Mouse (Mus musculus) heart, postnatal 0 days (tissue): ENCODE measurements around the gene Polg2. TPM values are rescaled to one million over a fixed set of nuclear protein-coding genes. Genes with fewer than 3 reads are reported as not detected.
"Not testable (repeated sequence)": the region's sequence is repeated elsewhere in the genome, so short reads cannot be mapped to it uniquely, and the experiment has no call there.

Experiments used
- ATAC-seq: fragments of 200-750 bp; cut with Nextera tagmentation; 2 replicates; pipeline ENCODE4 v1.8.0; 2017; ENCODE audit warnings: low read depth, moderate number of reproducible peaks, moderate library complexity; ENCODE audit not compliant: insufficient read depth
- DNase-seq: peaks from one replicate; pipeline ENCODE4 v3.0.0-alpha.2; 2016; ENCODE audit warnings: low spot score
- H3K27ac ChIP-seq: fragments of 300-500 bp; sonication (generic); 2 replicates; pipeline ENCODE4 v1.5.1; 2014; ENCODE audit warnings: low read depth, mild to moderate bottlenecking
- H3K27me3 ChIP-seq: fragments of 300-500 bp; sonication (generic); 2 replicates; pipeline ENCODE4 v1.6.1; 2014; ENCODE audit warnings: low read length, mixed read lengths; ENCODE audit not compliant: control insufficient read depth, insufficient read depth
- H3K36me3 ChIP-seq: fragments of 300-500 bp; sonication (generic); replicated peaks from 2 replicates; pipeline ENCODE4 v1.6.1; 2014; ENCODE audit warnings: low read length, mixed read lengths; ENCODE audit not compliant: control insufficient read depth, insufficient read depth
- H3K4me1 ChIP-seq: fragments of 300-500 bp; sonication (generic); 2 replicates; pipeline ENCODE4 v1.6.1; 2014; ENCODE audit warnings: antibody characterized with exemption; ENCODE audit not compliant: control insufficient read depth, insufficient read depth
- H3K4me2 ChIP-seq: fragments of 300-500 bp; sonication (generic); 2 replicates; pipeline ENCODE4 v1.6.1; 2014; ENCODE audit warnings: low read depth, mild to moderate bottlenecking, low read length, moderate library complexity
- H3K4me3 ChIP-seq: fragments of 300-500 bp; sonication (generic); 2 replicates; pipeline ENCODE4 v1.5.1; 2014; ENCODE audit warnings: low read depth, low read length
- H3K9ac ChIP-seq: fragments of 300-500 bp; sonication (generic); replicated peaks from 2 replicates; pipeline ENCODE4 v1.6.1; 2014; ENCODE audit warnings: low read depth, low read length, mixed read lengths
- H3K9me3 ChIP-seq: fragments of 300-500 bp; sonication (generic); replicated peaks from 2 replicates; pipeline ENCODE4 v1.6.1; 2016; ENCODE audit warnings: low read length; ENCODE audit not compliant: control insufficient read depth
- CTCF ChIP-seq: IDR thresholded peaks from 2 replicates; pipeline ENCODE4 v1.5.1; 2016; ENCODE audit warnings: antibody characterized with exemption, control low read depth, low read depth
- EP300 ChIP-seq: IDR thresholded peaks from 2 replicates; pipeline ENCODE4 v1.6.1; 2016; ENCODE audit warnings: antibody characterized with exemption, low read depth
- WGBS: fragments of 180-500 bp; shearing (Covaris S2); extraction: QIAGEN DNeasy Blood & Tissue Kit; methylation state at CpG from one replicate; pipeline ENCODE4 v1.1.7; 2014; 5-methylcytosine and 5-hydroxymethylcytosine counted together
- polyA plus RNA-seq: library from polyadenylated mRNA; unstranded; fragments of >200 nt; fragmentation: Nextera tagmentation; extraction: Ambion mirVana; gene quantifications from 2 replicates; pipeline ENCODE4 v1.2.1, GENCODE M21; 2015
- total RNA-seq: library from RNA; depleted of rRNA; stranded (reverse); fragments of >200 nt; gene quantifications from 2 replicates; pipeline ENCODE4 v1.2.3, GENCODE M21; 2014; ENCODE audit warnings: low replicate concordance

Polg2 gene
- total and polyA plus RNA-seq, 2 experiments from 2014 or later, result 1.1 to 7.2 TPM

DNA sequence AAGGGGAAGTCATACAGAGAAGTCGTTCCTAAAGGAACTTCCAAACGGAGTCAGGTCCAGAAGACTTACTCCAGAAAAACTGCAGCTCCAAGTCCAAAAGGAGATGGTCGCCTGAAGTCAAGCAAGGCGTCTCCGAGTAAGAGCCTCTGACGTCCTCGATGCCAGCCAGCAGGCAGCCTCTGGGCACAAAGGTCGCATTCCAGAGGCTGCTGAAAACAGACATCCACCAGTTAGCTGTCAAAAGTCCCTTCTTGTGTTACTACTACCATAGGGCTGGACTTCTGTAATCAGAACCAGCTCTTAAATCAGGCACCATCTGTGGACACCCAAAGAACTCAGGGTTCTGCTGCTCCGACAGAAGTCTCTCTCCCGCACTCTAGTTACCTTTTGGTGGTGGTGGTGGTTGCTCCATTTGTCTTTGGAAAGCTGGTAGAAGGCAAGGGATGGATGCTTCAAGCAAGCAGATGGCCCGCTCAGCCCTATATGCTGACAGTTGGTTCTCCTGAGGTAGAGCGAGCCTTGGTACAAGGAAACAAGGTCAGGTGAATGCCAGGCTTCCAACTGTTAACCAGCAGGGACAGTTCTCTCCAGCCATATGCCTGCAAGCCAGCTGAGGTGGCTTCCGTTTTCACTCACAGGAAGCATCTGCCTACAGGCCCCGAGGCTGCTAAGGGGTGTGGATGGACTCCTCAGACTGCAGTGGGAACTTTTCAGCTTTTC is 35.4 kb upstream of the Polg2 start:
- no peak overlapping the region for H3K4me2 ChIP-seq
- H3K27ac ChIP-seq, result no peak overlapping the region
- H3K27me3 ChIP-seq, result no peaks in the 10 kb centered on the region
- DNase-seq (no peak), ATAC-seq (no peak)
- H3K4me1 ChIP-seq, result peaks cover 9% of the 10 kb centered on the region; the same call in 1 of the 2 replicates
- H3K9me3 ChIP-seq, result no peaks in the 10 kb centered on the region
- peaks cover 91% of the 10 kb centered on the region for H3K36me3 ChIP-seq
- H3K9ac ChIP-seq, result no peak overlapping the region
- TF ChIP-seq CTCF (no peak), EP300 (no peak)
- H3K4me3 ChIP-seq, result no peak overlapping the region
- WGBS, result 69% methylated on average over 14 of the region's 14 CpGs

DNA sequence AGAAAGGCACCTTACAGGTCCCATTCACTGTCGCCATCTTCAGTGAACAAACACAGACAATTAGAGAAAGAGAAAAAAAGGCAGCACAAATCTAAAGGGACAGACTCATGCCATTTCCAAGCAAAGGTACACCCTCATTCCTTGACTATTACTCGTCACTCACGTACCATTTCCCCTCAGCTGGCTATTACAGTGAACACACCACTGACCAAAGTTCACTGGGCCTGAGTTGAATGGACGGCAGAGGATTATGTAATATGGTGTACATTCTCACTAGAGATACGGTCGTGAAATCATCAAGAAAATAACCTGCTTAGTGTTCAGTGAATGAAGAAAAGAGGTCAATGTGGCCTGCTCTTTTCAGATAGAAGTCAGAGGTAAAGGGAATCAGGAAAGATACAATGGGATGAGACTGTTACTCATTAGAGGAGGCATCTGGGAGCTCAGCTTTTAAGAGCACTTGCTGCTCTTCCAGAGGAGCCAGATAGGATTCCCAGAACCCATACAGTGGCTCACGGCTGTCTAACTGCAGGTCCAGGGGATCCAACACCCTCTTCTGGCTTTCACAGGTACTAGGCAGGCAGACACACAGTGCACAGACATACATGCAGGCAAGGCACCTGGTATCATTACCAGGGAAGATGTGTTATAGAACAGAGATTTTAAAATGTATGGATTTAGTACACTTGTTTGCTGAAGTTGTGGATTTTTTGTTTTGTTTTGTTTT is 33.2 kb upstream of the Polg2 start:
- H3K27me3 ChIP-seq, result no peaks in the 10 kb centered on the region
- no peaks in the 10 kb centered on the region for H3K4me1 ChIP-seq
- H3K36me3 ChIP-seq, result peaks cover 94% of the 10 kb centered on the region
- no peak overlapping the region for H3K4me2 ChIP-seq
- H3K27ac ChIP-seq, result no peak overlapping the region
- WGBS, result 86% methylated on average over 7 of the region's 7 CpGs
- no peak for DNase-seq
- H3K4me3 ChIP-seq, result no peak overlapping the region
- H3K9me3 ChIP-seq, result no peaks in the 10 kb centered on the region
- no peak for TF ChIP-seq CTCF
- no peak for TF ChIP-seq EP300
- no peak for ATAC-seq
- H3K9ac ChIP-seq, result no peak overlapping the region

DNA sequence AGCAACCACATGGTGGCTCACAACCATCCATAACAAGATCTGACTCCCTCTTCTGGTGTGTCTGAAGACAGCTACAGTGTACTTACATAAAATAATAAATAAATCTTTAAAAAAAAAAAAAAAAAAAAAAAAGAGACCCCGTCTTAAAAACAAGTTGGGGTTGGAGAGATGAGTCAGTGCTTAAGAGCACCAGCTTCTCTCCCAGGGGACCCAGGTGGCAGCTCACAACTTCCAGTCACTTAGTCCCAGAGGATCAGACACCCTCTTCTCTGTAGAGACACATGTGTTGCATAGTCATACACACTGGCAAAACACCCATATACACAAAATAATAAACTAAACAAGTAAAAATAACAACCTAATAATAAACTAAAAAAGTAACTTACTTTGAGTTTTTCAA is 28.1 kb upstream of the Polg2 start:
- H3K4me1 ChIP-seq, DNase-seq, H3K9ac ChIP-seq, H3K9me3 ChIP-seq, H3K27ac ChIP-seq, H3K4me2 ChIP-seq, H3K27me3 ChIP-seq, ATAC-seq, H3K4me3 ChIP-seq: not testable (repeated sequence)
- H3K36me3 ChIP-seq, result peaks cover 75% of the 10 kb centered on the region
- WGBS, result 76% methylated on average over 1 of the region's 1 CpGs

DNA sequence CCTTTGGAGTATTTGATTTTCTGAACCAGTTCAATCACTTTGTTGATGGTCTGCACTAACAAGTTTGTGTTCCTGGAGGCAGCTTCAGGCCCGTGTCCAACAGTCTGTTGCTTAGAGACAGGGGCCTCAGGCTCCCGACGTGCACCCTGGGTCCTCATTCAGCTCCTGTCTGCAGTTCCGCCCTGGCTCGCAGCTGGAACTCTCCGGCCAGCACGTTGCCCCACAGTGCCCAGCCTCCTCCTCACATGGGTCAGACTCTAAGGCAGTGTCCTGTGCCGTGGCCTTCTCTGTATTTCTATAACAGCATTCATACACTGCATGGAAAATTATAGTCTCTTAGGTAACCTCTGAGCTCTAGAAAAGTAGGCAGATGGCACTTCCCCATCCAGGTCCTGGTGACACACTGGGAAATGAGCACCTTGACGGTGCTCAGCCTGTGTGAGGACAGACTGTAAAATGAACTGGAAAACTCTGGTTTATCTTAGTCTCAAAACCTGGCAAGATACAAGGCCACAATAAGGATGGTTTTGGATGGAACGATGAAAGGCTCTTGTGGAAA is 22.8 kb upstream of the Polg2 start:
- Histone ChIP-seq H3K4me1 (no peaks in the 10 kb centered on the region), H3K4me3 (no peak overlapping the region), H3K4me2 (no peak overlapping the region), H3K27ac (no peak overlapping the region), H3K27me3 (no peaks in the 10 kb centered on the region), H3K36me3 (peaks cover 76% of the 10 kb centered on the region), H3K9ac (no peak overlapping the region), H3K9me3 (no peaks in the 10 kb centered on the region; the same call in 1 of the 2 replicates)
- TF ChIP-seq CTCF, result no peak
- TF ChIP-seq EP300, result no peak
- WGBS, result 70% methylated on average over 10 of the region's 10 CpGs
- no peak for DNase-seq
- ATAC-seq, result no peak

DNA sequence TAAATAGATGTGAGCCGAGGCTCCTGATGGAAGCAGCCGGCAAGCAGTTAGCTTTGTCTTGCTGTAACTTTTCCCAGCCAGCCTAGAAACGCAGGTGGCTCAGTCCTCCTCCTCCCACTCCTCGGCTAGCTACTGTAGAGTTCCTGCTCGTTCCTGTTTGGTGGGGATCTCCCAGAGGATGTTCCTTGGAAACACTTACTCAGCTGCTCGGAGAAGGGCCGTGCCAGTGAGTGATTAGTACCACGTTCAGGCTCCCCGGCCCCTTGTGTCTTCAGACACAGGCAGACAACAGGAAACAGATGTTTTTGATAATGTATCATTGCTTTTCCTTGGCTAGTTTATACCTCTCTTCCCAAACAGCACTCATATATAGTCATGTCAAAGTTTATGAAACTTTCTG is 16.3 kb upstream of the Polg2 start:
- Histone ChIP-seq H3K27me3 (no peaks in the 10 kb centered on the region), H3K36me3 (peaks cover 72% of the 10 kb centered on the region), H3K9ac (0 out of 2 replicates have a peak overlapping the region, but pooled peaks have one; percentile 6), H3K4me3 (no peak overlapping the region), H3K9me3 (no peaks in the 10 kb centered on the region; the same call in 1 of the 2 replicates), H3K4me2 (no peak overlapping the region), H3K27ac (peak overlapping the region; percentile 25), H3K4me1 (no peaks in the 10 kb centered on the region)
- peak; percentile 76 for ATAC-seq
- 50% methylated on average over 9 of the region's 9 CpGs for WGBS
- TF ChIP-seq EP300 (no peak), CTCF (no peak)
- peak; percentile 47 for DNase-seq
